Mouse (Mus musculus) embryonic fibroblast, embryonic 13.5 days (primary cell): ENCODE data around the gene Atp10a. TPM values are rescaled to one million over a fixed set of nuclear protein-coding genes. Genes with fewer than 3 reads are reported as not detected.

ENCODE experiments used
- H3K27ac ChIP-seq: 2 replicates; pipeline ENCODE4 v1.5.1; 2012; ENCODE audit warnings: low read length, control low read depth, inconsistent platforms; ENCODE audit not compliant: insufficient read depth
- H3K4me1 ChIP-seq: 2 replicates; pipeline ENCODE4 v1.6.1; 2011; ENCODE audit warnings: low read length; ENCODE audit not compliant: control insufficient read depth, insufficient read depth
- H3K4me3 ChIP-seq: 2 replicates; pipeline ENCODE4 v1.5.1; 2011; ENCODE audit warnings: mild to moderate bottlenecking, control low read depth, low read length; ENCODE audit not compliant: insufficient read depth
- CTCF ChIP-seq: IDR thresholded peaks from 2 replicates; pipeline ENCODE4 v1.5.1; 2011; ENCODE audit warnings: mild to moderate bottlenecking, control low read depth, low read length, moderate library complexity, borderline replicate concordance; ENCODE audit not compliant: insufficient read depth
- POLR2A ChIP-seq: IDR thresholded peaks from 2 replicates; pipeline ENCODE4 v1.6.1; 2011; ENCODE audit warnings: low read depth, mild to moderate bottlenecking, control low read depth, low read length, moderate library complexity
- polyA plus RNA-seq: library from polyadenylated mRNA; stranded (reverse); fragments of >200 nt; gene quantifications from 2 replicates; pipeline ENCODE4 v1.2.4, GENCODE M21; 2011; ENCODE audit warnings: low read depth; ENCODE audit not compliant: missing spikeins, insufficient read length

Atp10a gene
- 16.5 and 17.2 TPM in 2 replicates for polyA plus RNA-seq

- no peak for TF ChIP-seq POLR2A
- no peak for TF ChIP-seq CTCF
- no peak within 1 kb of the TSS for H3K27ac ChIP-seq
- no peaks in the 10 kb centered on the region; the same call in 1 of the 2 replicates for H3K4me1 ChIP-seq
- H3K4me3 ChIP-seq, result no peak within 1 kb of the TSS
Measured at GRCm38 (mm10) chr7:58655866-58656265, at the start of gene Atp10a. Gene Atp10a, plus strand, starts transcription at chr7:58656166.

GRCm38 (mm10) chr7:58618048-58618447 is 37.9 kb upstream of the Atp10a start:
- Histone ChIP-seq H3K4me1 (no peaks in the 10 kb centered on the region; the same call in 1 of the 2 replicates), H3K27ac (no peak overlapping the region)

GRCm38 (mm10) chr7:58626305-58627155 is 29.4 kb upstream of the Atp10a start:
- H3K4me3 ChIP-seq, result no peak overlapping the region
- no peak for TF ChIP-seq CTCF
- no peak for TF ChIP-seq POLR2A
- peak overlapping the region; percentile 90 for H3K27ac ChIP-seq
- 0 out of 2 replicates have a peak, but pooled peaks cover 2% of the 10 kb centered on the region for H3K4me1 ChIP-seq

More at GRCm38 (mm10) chr7:58618048-58618447, 37.9 kb upstream of the Atp10a start:
- TF ChIP-seq POLR2A, result no peak
- no peak overlapping the region for H3K4me3 ChIP-seq

- peak overlapping the region; percentile 90 for H3K27ac ChIP-seq
- no peak overlapping the region for H3K4me3 ChIP-seq
- H3K4me1 ChIP-seq, result 0 out of 2 replicates have a peak, but pooled peaks cover 2% of the 10 kb centered on the region
- TF ChIP-seq CTCF (no peak), POLR2A (no peak)
Measured at GRCm38 (mm10) chr7:58627381-58627780, 28.6 kb upstream of the Atp10a start.

GRCm38 (mm10) chr7:58629233-58629632 is 26.7 kb upstream of the Atp10a start:
- no peak overlapping the region for H3K4me3 ChIP-seq
- no peak for TF ChIP-seq POLR2A
- no peak for TF ChIP-seq CTCF
- H3K27ac ChIP-seq, result no peak overlapping the region
- H3K4me1 ChIP-seq, result 0 out of 2 replicates have a peak, but pooled peaks cover 2% of the 10 kb centered on the region

GRCm38 (mm10) chr7:58633683-58634082 is 22.3 kb upstream of the Atp10a start:
- Histone ChIP-seq H3K27ac (no peak overlapping the region), H3K4me3 (no peak overlapping the region), H3K4me1 (no peaks in the 10 kb centered on the region)
- TF ChIP-seq CTCF, result no peak
- TF ChIP-seq POLR2A, result no peak

- no peak for TF ChIP-seq CTCF
- TF ChIP-seq POLR2A, result no peak
- Histone ChIP-seq H3K4me3 (no peak overlapping the region), H3K27ac (no peak overlapping the region), H3K4me1 (no peaks in the 10 kb centered on the region)
Measured at GRCm38 (mm10) chr7:58639676-58640075, 16.3 kb upstream of the Atp10a start.

- Histone ChIP-seq H3K4me3 (no peak overlapping the region), H3K27ac (no peak overlapping the region), H3K4me1 (no peaks in the 10 kb centered on the region)
- no peak for TF ChIP-seq POLR2A
- no peak for TF ChIP-seq CTCF
Measured at GRCm38 (mm10) chr7:58640456-58640855, 15.5 kb upstream of the Atp10a start.

- H3K4me3 ChIP-seq, result no peak overlapping the region
- TF ChIP-seq CTCF, result no peak
Measured at GRCm38 (mm10) chr7:58641916-58642315, 14.1 kb upstream of the Atp10a start.

GRCm38 (mm10) chr7:58647404-58647803 is 8.6 kb upstream of the Atp10a start:
- Histone ChIP-seq H3K4me3 (no peak overlapping the region), H3K4me1 (no peaks in the 10 kb centered on the region), H3K27ac (no peak overlapping the region)
- TF ChIP-seq CTCF (no peak), POLR2A (no peak)

More at GRCm38 (mm10) chr7:58641916-58642315, 14.1 kb upstream of the Atp10a start:
- no peak overlapping the region for H3K27ac ChIP-seq
- no peaks in the 10 kb centered on the region for H3K4me1 ChIP-seq

GRCm38 (mm10) chr7:58657913-58658789 is 2.2 kb downstream of the Atp10a start:
- H3K4me3 ChIP-seq, result peak overlapping the region; percentile 60
- TF ChIP-seq POLR2A, result peak; percentile 58
- no peak for TF ChIP-seq CTCF
- peak overlapping the region; percentile 71 for H3K27ac ChIP-seq
- peaks cover 2% of the 10 kb centered on the region; the same call in 1 of the 2 replicates for H3K4me1 ChIP-seq
